Mouse (Mus musculus): ENCODE measurements at regions not wholly inside any gene's neighbourhood (a gene's known extent, or its start where the extent isn't known, plus 50 kb on each side); places are given as distances from the start of the nearest gene placed in this dataset.

- TF ChIP-seq RAD21 (IDR thresholded peaks at IDR 0.05; ENCODE audit: low read depth, low read length) = peak; percentile 50
- peak in 1 of 2 experiments; percentile 53; a peak in 2 of 4 replicates for TF ChIP-seq CTCF (conservative IDR thresholded peaks at IDR 0.05 in 1 of 2, IDR thresholded peaks at IDR 0.05 in 1 of 2; ENCODE audit: low read depth in 2 of 2, low read length in 2 of 2)
- peak; percentile 53 for TF ChIP-seq SMC3 (IDR thresholded peaks at IDR 0.05; ENCODE audit: low read depth, low read length)
- no peak for TF ChIP-seq MEF2A (IDR thresholded peaks at IDR 0.05; ENCODE audit: borderline replicate concordance, low read depth, low read length)
- Histone ChIP-seq H3K4me1 (ENCODE audit: control insufficient read depth in 1 of 2, insufficient read depth in 2 of 2) (peaks cover 9 to 16% of the 10 kb centered on the region in 2 experiments), H3K9me3 (replicated peaks; ENCODE audit: low read length) (no peaks in the 10 kb centered on the region), H3K79me2 (replicated peaks; ENCODE audit: control insufficient read depth, extremely low read depth, insufficient read depth, poor library complexity, severe bottlenecking) (no peaks in the 10 kb centered on the region), H3K27ac (ENCODE audit: insufficient read depth, low read depth) (no peak overlapping the region), H3K36me3 (replicated peaks in 1 of 2; ENCODE audit: control insufficient read depth in 1 of 2, insufficient read depth in 1 of 2, low read length in 1 of 2) (no peaks in the 10 kb centered on the region), H3K27me3 (replicated peaks) (no peaks in the 10 kb centered on the region), H3K4me3 (replicated peaks in 1 of 3; ENCODE audit: low read depth in 2 of 3, low read length in 2 of 3, poor library complexity in 1 of 3) (no peak overlapping the region), H3K9ac (ENCODE audit: insufficient read depth, low read depth) (no peak overlapping the region), H3K4me2 (ENCODE audit: insufficient read depth, low read depth, poor library complexity, severe bottlenecking) (no peak overlapping the region)
- dilution Hi-C loops (cut with MboI; ENCODE audit: extremely low pct_ligation_motif_present, extremely low pct_unique_long_range_greater_than_20kb, low sequenced_read_pairs) (loop anchor here (25.0 kb wide), 1 partner anchor 351 kb away; the partner anchor contains the start of genes Mttp and Trmt10a), in situ Hi-C loops (cut with MboI; ENCODE audit: low pct_ligation_motif_present, low pct_unique_long_range_greater_than_20kb, low sequenced_read_pairs) (loop anchor here (25.0 kb wide), 1 partner anchor 651 kb away; the partner anchor contains the start of gene Adh5)
- DNase-seq (ENCODE audit: extremely low read depth) = no peak
Measured at GRCm38 (mm10) chr3:137785871-137786270, 78.4 kb upstream of the H2afz start.

- Histone ChIP-seq H3K9me3 (replicated peaks; ENCODE audit: low read length) (no peaks in the 10 kb centered on the region), H3K36me3 (replicated peaks in 1 of 2; ENCODE audit: control insufficient read depth in 1 of 2, insufficient read depth in 1 of 2, low read length in 1 of 2) (no peaks in the 10 kb centered on the region), H3K4me2 (ENCODE audit: insufficient read depth, low read depth, poor library complexity, severe bottlenecking) (no peak overlapping the region), H3K4me1 (ENCODE audit: control insufficient read depth in 1 of 2, insufficient read depth in 2 of 2) (peaks cover 9% of the 10 kb centered on the region in 2 experiments), H3K27ac (ENCODE audit: insufficient read depth, low read depth) (no peak overlapping the region), H3K79me2 (replicated peaks; ENCODE audit: control insufficient read depth, extremely low read depth, insufficient read depth, poor library complexity, severe bottlenecking) (no peaks in the 10 kb centered on the region), H3K4me3 (replicated peaks in 1 of 3; ENCODE audit: low read depth in 2 of 3, low read length in 2 of 3, poor library complexity in 1 of 3) (no peak overlapping the region), H3K9ac (ENCODE audit: insufficient read depth, low read depth) (no peak overlapping the region), H3K27me3 (replicated peaks) (no peaks in the 10 kb centered on the region)
- dilution Hi-C loops (cut with MboI; ENCODE audit: extremely low pct_ligation_motif_present, extremely low pct_unique_long_range_greater_than_20kb, low sequenced_read_pairs) (loop anchor here (25.0 kb wide), 1 partner anchor 348 kb away; the partner anchor contains the start of genes Mttp and Trmt10a), in situ Hi-C loops (cut with MboI; ENCODE audit: low pct_ligation_motif_present, low pct_unique_long_range_greater_than_20kb, low sequenced_read_pairs) (loop anchor here (25.0 kb wide), 1 partner anchor 648 kb away; the partner anchor contains the start of gene Adh5)
- no peak for DNase-seq (ENCODE audit: extremely low read depth)
- TF ChIP-seq CTCF (conservative IDR thresholded peaks at IDR 0.05 in 1 of 2, IDR thresholded peaks at IDR 0.05 in 1 of 2; ENCODE audit: low read depth in 2 of 2, low read length in 2 of 2) = no peak
- no peak for TF ChIP-seq UBTF (IDR thresholded peaks at IDR 0.05; ENCODE audit: low read depth, low read length)
- TF ChIP-seq ZKSCAN1 (IDR thresholded peaks at IDR 0.05; ENCODE audit: borderline replicate concordance, low read depth, low read length) = no peak
- TF ChIP-seq RCOR1 (conservative IDR thresholded peaks at IDR 0.05; ENCODE audit: low read depth, low read length) = no peak
- TF ChIP-seq USF2 (conservative IDR thresholded peaks at IDR 0.05; ENCODE audit: low read depth, low read length) = no peak
- no peak for TF ChIP-seq ZC3H11A (IDR thresholded peaks at IDR 0.05; ENCODE audit: low read depth, low read length)
- TF ChIP-seq ZNF384 (IDR thresholded peaks at IDR 0.05; ENCODE audit: low read depth, low read length) = no peak
- TF ChIP-seq EP300 (IDR thresholded peaks at IDR 0.05; ENCODE audit: low read length) = no peak
- no peak for TF ChIP-seq MAFK (IDR thresholded peaks at IDR 0.05; ENCODE audit: insufficient replicate concordance, low read length)
- TF ChIP-seq E2F4 (IDR thresholded peaks at IDR 0.05; ENCODE audit: insufficient replicate concordance, low read depth, low read length) = no peak
- no peak for TF ChIP-seq JUN (IDR thresholded peaks at IDR 0.05; ENCODE audit: insufficient read depth, low read depth, low read length)
- TF ChIP-seq USF1 (IDR thresholded peaks at IDR 0.05; ENCODE audit: low read depth, low read length) = no peak
- TF ChIP-seq POLR2A (IDR thresholded peaks at IDR 0.05; ENCODE audit: low read depth, low read length) = no peak
- no peak for TF ChIP-seq PAX5 (IDR thresholded peaks at IDR 0.05; ENCODE audit: low read length)
- TF ChIP-seq SIN3A (IDR thresholded peaks at IDR 0.05; ENCODE audit: low read length) = no peak
- no peak for TF ChIP-seq GABPA (IDR thresholded peaks at IDR 0.05; ENCODE audit: insufficient replicate concordance, low read depth, low read length)
Measured at GRCm38 (mm10) chr3:137789671-137790070, 74.6 kb upstream of the H2afz start.
